Mouse (Mus musculus) kidney, adult 2 months (tissue): ENCODE results near the gene Mgat5b.

Source experiments
- CTCF ChIP-seq: fragments of 200-500 bp; conservative IDR thresholded peaks from 2 replicates; pipeline ENCODE4 v1.5.1; 2011; ENCODE audit warnings: low read depth, mild to moderate bottlenecking, control low read depth, low read length, moderate library complexity, mixed read lengths; ENCODE audit not compliant: insufficient read depth, insufficient read length
- POLR2A ChIP-seq: fragments of 200-500 bp; IDR thresholded peaks from one replicate; pipeline ENCODE4 v1.6.1; 2011; ENCODE audit warnings: low read depth, low read length, control low read depth

DNA sequence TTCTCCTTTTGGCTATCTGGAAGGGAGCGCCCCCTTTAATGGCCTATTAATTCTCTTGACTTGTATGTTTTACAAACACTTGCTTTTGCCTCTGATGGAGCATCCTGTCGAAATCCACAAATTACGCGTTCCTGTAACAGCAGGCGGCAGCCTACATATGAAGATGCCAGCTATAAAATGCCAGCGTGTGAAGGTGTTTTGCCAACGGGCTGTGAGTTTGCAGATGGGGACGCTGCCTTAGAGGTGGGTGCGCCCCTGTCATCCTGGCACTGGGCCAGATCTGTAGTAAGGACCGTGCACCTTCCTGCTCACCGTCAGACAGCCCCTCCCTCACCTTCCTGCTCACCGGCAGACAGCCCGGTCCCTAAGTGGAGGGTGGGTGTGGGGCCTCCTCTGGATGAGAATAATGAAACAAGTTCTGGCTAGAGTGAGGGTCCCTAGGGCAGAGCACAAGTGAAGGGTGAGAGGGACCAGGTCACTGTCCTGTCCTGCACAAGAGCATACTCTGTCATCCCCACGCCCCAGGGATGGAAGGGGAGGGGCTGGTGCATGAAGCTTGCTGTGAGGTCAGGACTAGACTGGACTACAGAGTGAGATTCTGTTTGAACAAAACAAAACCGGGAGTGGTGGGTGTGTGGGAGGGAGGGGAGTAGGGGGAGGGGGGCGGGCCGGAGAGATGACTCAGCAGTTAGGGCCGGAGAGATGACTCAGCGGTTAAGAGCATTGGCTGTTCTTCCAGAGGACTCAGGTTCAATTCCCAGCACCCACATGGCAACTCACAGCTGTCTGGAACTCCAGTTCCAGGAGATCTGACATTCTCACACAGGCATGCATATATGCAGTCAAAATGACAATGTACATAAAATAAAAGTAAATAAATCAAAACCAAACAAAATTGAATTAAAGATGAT lies 24.9 kb upstream of the Mgat5b start:
- TF ChIP-seq POLR2A, result no peak
- TF ChIP-seq CTCF, result no peak
